Mouse (Mus musculus) liver, adult (tissue): ENCODE results near the gene Prtn3.

Experiments used
- GATA4 ChIP-seq: IDR thresholded peaks from 2 replicates; pipeline ENCODE4 v1.6.1; 2014; ENCODE audit warnings: mild to moderate bottlenecking, low read length; ENCODE audit not compliant: insufficient replicate concordance

Prtn3 gene

DNA sequence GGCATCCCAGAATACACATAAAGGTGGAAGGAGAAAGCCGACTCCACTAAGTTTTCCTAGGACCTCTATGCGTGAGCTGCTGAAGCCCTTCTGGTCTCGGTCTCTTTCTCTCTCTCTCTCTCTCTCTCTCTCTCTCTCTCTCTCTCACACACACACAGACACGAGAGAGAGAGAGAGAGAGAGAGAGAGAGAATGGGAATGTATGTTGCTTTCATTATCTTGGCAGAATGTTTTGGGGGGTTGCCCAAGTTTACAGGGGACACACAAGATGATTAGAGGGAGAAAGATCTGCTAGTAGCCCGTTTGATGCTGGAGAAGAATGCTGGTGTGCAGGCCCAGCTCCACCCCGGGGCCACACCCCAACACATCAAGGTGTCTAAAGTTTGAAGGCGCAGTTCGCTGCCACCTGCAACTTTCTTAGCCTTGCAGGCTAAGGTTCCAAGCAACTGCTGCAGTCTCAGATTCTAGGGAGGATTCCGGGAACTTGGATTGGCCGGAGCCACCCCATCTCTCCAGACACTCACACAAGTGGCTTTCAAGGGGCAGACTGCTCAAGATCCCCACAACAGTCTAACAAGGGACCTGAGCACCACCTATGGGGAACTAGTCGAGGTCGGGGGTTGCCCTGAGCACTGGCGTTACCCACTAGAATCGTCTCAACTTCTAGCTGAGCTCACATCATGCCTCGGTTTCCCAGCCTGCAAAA is 51.7 kb downstream of the Prtn3 start:
- no peak for TF ChIP-seq GATA4

DNA sequence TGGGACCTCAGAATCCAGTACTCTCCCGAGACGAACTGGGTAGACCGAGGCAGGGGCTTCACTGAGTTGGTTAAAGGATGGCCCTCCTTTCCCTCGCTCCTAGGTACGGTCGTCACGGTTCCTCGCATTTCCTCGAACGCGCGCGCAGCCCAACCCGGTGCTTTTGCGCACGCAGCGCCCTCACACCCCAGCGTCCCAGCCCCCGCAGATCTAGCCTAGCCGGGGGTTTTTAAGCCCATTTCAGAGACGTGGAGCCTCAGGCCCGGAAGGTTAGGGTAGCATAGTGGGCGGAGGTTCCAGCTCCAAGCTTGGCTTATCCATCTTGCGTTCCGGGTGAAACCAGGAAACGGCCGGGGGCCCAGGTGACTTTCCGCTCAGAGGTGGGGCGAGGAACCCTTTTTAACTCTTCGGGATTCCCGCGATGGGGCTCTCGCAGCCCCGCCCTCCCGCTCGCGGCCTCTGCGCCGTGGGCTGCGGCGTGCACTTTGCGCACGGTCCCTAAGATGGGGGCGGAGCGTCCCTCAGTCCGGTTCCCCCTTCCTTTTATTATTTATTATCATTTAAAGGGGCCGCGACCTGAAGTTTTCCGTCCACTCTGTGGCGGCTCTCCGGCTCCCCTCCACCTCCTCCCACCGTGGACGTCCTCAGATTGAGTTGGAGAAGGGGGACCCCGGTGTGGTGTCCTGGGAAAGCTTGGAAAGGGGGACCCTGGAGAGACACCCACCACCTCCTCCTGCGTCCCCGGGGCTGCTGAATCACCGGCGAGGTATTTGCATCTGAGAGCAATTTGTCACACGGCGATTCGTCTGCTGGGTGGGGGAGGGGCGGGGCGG is 52.4 kb downstream of the Prtn3 start, which contains the start of gene Arid3a:
Gene Arid3a (plus strand): TSS at position 553 of the 833 bp plus-strand sequence.
- TF ChIP-seq GATA4, result peak; percentile 51; the same call in 1 of the 2 replicates

DNA sequence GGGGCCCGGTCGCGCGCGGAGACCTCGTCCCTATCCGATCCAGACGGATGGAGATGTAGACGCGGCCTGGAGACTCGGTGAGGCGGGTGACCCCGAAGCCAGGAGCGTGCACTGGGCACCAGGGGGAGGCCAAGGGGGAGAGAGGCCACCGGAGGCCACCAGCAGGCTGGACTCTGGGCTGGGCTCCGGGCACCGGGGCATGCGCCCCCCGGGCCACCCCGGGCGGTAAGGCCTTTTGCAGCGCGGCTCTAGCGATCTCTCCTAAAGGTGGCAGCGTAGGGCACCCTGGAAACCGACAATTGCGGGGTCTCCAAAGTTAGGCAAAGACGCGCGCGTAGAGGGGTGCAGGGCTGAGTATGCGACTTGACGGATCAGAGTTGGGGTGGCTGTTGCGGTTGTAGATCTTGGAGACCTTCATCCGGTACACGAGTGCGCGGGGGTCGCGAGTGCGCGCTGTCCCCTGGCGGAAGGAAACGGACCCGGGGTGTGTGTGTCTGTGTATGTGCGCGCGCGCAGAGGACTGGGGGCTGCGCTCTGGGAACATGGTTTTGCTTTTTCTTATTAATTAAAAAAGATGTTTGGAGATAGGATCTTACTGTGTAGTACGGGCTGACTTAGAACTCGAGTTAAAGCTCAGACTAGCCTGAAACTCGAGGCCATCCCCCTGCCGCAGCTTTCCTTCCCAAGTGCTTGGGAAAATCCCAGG is 53.2 kb downstream of the Prtn3 start:
- no peak for TF ChIP-seq GATA4

GRCm38 (mm10) chr10:79928030-79928694 is 53.9 kb downstream of the Prtn3 start:
- no peak for TF ChIP-seq GATA4

DNA sequence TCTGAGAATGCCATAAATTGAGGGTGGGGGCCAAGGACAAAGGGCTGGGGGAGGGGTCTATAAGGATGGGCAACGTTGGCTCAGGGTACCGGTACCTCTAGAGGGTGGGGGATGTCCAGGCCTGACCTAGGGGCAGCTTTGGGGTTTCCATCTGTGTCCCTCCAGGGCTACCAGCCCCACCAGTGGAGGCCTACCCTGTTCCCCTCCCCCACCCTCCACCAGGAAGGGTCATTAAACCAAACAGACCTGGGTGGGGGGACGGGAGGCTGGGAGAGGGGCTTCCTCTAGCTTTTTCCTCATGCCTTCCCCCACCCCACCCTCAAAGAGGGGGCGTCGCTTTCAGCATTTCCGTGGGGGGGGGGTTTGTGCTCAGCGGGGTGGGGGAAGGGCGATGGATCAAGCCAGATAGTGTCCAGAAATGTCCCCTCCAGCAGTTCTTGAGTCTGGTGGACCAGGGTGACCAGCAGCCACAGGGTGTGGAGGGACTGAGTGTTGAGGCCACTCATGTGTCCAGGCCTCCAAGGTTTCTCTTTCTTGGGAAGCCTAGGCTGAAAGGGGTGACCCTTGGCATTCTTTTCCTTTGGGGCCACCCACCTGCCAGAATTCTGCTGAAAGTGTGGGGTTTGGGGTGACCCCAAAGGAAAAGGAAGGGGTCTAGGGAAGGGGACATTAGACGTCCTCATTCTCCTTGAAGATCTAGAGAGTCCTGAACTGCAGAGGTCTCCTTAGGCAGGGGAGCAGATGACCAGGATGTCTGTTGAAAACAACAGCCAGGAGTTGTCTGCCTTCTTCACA is 54.8 kb downstream of the Prtn3 start:
- no peak for TF ChIP-seq GATA4

- no peak for TF ChIP-seq GATA4
These were observed 55.9 kb downstream of the Prtn3 start for GRCm38 (mm10) chr10:79929967-79930825.

- TF ChIP-seq GATA4, result no peak
These were observed 56.5 kb downstream of the Prtn3 start for GRCm38 (mm10) chr10:79930826-79931186.

DNA sequence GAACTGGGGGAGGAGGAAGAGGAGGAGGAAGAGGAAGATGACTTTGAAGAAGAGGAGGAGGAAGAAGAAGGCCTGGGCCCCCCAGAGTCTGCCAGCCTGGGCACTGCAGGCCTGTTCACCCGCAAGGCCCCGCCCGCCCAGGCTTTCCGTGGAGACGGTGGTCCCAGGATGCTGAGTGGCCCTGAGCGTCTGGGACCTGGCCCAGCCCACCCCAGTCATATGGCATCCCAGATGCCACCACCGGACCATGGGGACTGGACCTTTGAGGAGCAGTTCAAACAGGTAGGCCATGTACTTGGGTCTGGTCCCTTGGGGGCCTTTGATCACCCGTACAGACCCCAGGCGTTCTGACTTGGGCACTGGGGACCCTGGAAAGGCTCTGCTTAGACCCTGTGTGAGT is 57.5 kb downstream of the Prtn3 start:
- no peak for TF ChIP-seq GATA4

- TF ChIP-seq GATA4, result no peak
These were observed 58.5 kb downstream of the Prtn3 start for GRCm38 (mm10) chr10:79932736-79933135.
